Mouse (Mus musculus) forebrain, embryonic 14.5 days (tissue): ENCODE measurements around the gene Castor1. TPM values are rescaled to one million over a fixed set of nuclear protein-coding genes. Genes with fewer than 3 reads are reported as not detected.
"Not testable (repeated sequence)": the region's sequence is repeated elsewhere in the genome, so short reads cannot be mapped to it uniquely, and the experiment has no call there.

Experiments used
- ATAC-seq: fragments of 200-750 bp; cut with Nextera tagmentation; 2 replicates; pipeline ENCODE4 v1.8.0; 2017; ENCODE audit warnings: mild to moderate bottlenecking, moderate library complexity
- DNase-seq: peaks from one replicate; pipeline ENCODE4 v3.0.0-alpha.2; 2015; ENCODE audit warnings: low spot score
- H3K27ac ChIP-seq: fragments of 300-500 bp; sonication (generic); 2 replicates; pipeline ENCODE4 v1.5.1; 2014; ENCODE audit warnings: low read depth, mild to moderate bottlenecking, control low read depth, low read length, moderate library complexity
- H3K27me3 ChIP-seq: fragments of 300-500 bp; sonication (generic); replicated peaks from 2 replicates; pipeline ENCODE4 v1.6.1; 2014; ENCODE audit warnings: low read length, control low read depth, mixed read lengths; ENCODE audit not compliant: control insufficient read depth, insufficient read depth
- H3K36me3 ChIP-seq: fragments of 300-500 bp; sonication (generic); 2 replicates; pipeline ENCODE4 v1.6.1; 2014; ENCODE audit warnings: low read length, control low read depth; ENCODE audit not compliant: control insufficient read depth, insufficient read depth
- H3K4me1 ChIP-seq: fragments of 300-500 bp; sonication (generic); 2 replicates; pipeline ENCODE4 v1.6.1; 2014; ENCODE audit warnings: antibody characterized with exemption, low read length, control low read depth; ENCODE audit not compliant: control insufficient read depth, insufficient read depth
- H3K4me2 ChIP-seq: fragments of 300-500 bp; sonication (generic); 2 replicates; pipeline ENCODE4 v1.6.1; 2014; ENCODE audit warnings: mild to moderate bottlenecking, control low read depth, low read length
- H3K4me3 ChIP-seq: fragments of 300-500 bp; sonication (generic); 2 replicates; pipeline ENCODE4 v1.5.1; 2014; ENCODE audit warnings: low read depth, low read length, control low read depth
- H3K9ac ChIP-seq: fragments of 300-500 bp; sonication (generic); 2 replicates; pipeline ENCODE4 v1.6.1; 2014; ENCODE audit warnings: mild to moderate bottlenecking, low read length, control low read depth, moderate library complexity
- H3K9me3 ChIP-seq: fragments of 300-500 bp; sonication (generic); replicated peaks from 2 replicates; pipeline ENCODE4 v1.6.1; 2016; ENCODE audit warnings: low read length, control low read depth, mixed read lengths; ENCODE audit not compliant: control insufficient read depth
- WGBS: fragments of 180-500 bp; shearing (Covaris S2); extraction: QIAGEN DNeasy Blood & Tissue Kit; methylation state at CpG from one replicate; pipeline ENCODE4 v1.1.7; 2014; 5-methylcytosine and 5-hydroxymethylcytosine counted together
- polyA plus RNA-seq: library from polyadenylated mRNA; unstranded; fragments of >200 nt; fragmentation: Nextera tagmentation; extraction: Ambion mirVana; gene quantifications from 2 replicates; pipeline ENCODE4 v1.2.1, GENCODE M21; 2014

The Castor1 gene
- polyA plus RNA-seq = 1.6 and 1.8 TPM in 2 replicates

DNA sequence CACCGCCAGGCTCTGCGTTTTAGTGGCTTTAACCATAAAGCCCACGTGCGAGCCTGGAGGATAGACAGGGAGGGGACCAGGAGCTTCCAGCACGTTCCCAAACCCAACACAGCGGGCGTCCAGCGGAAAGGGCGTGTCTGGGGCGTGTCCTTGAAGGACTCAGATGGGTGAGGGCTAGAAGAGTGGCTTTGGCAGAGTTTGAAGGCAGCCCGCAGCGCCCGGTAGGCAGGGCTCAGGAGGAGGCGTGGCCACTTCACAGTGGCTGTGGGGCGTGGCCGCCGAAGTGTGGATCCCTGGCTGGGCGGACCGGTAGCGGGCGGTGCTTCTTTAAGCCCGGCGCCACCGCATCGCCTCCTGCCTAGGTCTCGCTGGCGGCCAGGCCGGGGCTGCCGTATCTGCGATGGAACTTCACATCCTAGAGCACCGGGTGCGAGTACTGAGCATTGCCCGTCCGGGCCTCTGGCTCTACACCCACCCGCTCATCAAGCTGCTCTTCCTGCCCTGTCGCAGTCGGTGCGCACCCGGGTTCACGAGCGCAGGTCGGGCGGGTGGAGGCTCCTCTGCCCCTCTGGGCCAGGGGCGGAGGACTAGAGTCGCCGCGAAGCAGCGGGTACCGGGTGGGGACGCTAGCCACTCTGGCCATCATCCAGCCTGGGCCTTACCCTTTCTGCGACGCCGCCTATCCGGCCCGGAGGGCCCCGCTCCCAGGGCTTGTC lies at the start of gene Castor1:
Castor1 (plus strand) TSS at position 312 of the 716 bp plus-strand sequence.
- DNase-seq = peak; percentile 81
- peaks cover 16% of the 10 kb centered on the region for H3K36me3 ChIP-seq
- 2% methylated on average over 56 of the region's 56 CpGs for WGBS
- no peaks in the 10 kb centered on the region for H3K4me1 ChIP-seq
- H3K9me3 ChIP-seq = no peaks in the 10 kb centered on the region
- H3K27me3 ChIP-seq = peaks cover 8% of the 10 kb centered on the region; the same call in 1 of the 2 replicates
- H3K27ac ChIP-seq = no peak within 1 kb of the TSS
- H3K4me2 ChIP-seq = peak within 1 kb of the TSS; percentile 72
- peak within 1 kb of the TSS; percentile 38 for H3K4me3 ChIP-seq
- H3K9ac ChIP-seq = peak within 1 kb of the TSS; percentile 51
- ATAC-seq = peak; percentile 85

DNA sequence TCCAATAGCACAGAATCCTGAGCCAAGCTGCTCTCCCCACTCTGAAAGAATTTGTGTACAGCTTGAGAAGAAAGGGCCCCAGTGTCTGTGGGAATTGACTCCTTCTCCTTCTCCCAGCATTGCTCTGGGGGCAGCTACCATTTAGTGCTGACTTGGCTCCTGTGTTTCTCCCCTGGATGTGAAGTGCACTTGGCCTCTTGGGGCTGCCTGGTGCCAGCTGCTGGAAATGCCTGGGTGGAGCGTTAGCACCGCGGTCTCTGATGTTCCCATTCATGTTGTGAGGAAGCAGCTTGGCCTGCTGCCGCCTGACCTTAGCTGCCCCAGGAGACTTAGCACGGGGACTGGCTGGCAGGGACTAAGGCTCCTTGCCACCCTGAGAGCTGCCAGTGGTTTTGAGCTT lies 43.4 kb upstream of the Castor1 start:
- Histone ChIP-seq H3K4me3 (no peak overlapping the region), H3K4me2 (no peak overlapping the region), H3K36me3 (peaks cover 100% of the 10 kb centered on the region), H3K9me3 (no peaks in the 10 kb centered on the region), H3K9ac (no peak overlapping the region), H3K27me3 (no peaks in the 10 kb centered on the region), H3K4me1 (no peaks in the 10 kb centered on the region), H3K27ac (no peak overlapping the region)
- DNase-seq = no peak
- no peak for ATAC-seq
- WGBS = 92% methylated on average over 5 of the region's 5 CpGs

- ATAC-seq (no peak), DNase-seq (no peak)
- no peak overlapping the region for H3K4me3 ChIP-seq
- no peaks in the 10 kb centered on the region for H3K9me3 ChIP-seq
- H3K4me2 ChIP-seq = no peak overlapping the region
- no peak overlapping the region for H3K27ac ChIP-seq
- no peaks in the 10 kb centered on the region for H3K27me3 ChIP-seq
- H3K36me3 ChIP-seq = peaks cover 100% of the 10 kb centered on the region
- no peak overlapping the region for H3K9ac ChIP-seq
- WGBS = 88% methylated on average over 4 of the region's 4 CpGs
- H3K4me1 ChIP-seq = no peaks in the 10 kb centered on the region
Observed at GRCm38 (mm10) chr11:4177716-4178115, 40.3 kb upstream of the Castor1 start.

DNA sequence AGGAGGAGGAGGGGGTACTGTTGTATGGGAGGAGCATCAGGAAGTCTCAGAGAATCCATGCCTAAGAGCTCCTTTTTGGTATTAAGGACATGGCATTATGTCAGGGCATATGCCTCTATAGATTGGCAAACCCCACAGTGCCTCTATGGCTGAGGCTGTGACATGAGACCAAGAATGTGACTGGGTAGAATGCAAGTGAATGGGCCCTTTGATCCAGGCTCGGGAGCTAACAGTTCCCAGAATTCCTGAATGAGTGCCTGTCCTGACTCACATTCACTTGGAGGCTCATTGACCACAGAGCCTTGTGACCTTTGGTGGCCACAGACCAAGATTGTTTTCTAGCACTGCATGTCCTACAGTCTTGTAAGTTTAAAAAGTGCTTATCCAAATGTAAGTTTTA lies 36.0 kb upstream of the Castor1 start:
- Histone ChIP-seq H3K27me3 (no peaks in the 10 kb centered on the region), H3K9me3 (no peaks in the 10 kb centered on the region), H3K4me3 (no peak overlapping the region), H3K4me2 (no peak overlapping the region), H3K27ac (no peak overlapping the region), H3K36me3 (peaks cover 62% of the 10 kb centered on the region), H3K9ac (no peak overlapping the region), H3K4me1 (no peaks in the 10 kb centered on the region)
- WGBS = 8% methylated on average over 1 of the region's 1 CpGs
- ATAC-seq = no peak
- DNase-seq = no peak

GRCm38 (mm10) chr11:4183511-4183910 lies 34.5 kb upstream of the Castor1 start:
- DNase-seq (peak; percentile 63), ATAC-seq (no peak)
- no peak overlapping the region for H3K4me2 ChIP-seq
- H3K4me1 ChIP-seq = peaks cover 4% of the 10 kb centered on the region
- no peak overlapping the region for H3K27ac ChIP-seq
- no peaks in the 10 kb centered on the region for H3K9me3 ChIP-seq
- H3K9ac ChIP-seq = no peak overlapping the region
- H3K27me3 ChIP-seq = no peaks in the 10 kb centered on the region
- H3K36me3 ChIP-seq = peaks cover 47% of the 10 kb centered on the region
- no peak overlapping the region for H3K4me3 ChIP-seq

DNA sequence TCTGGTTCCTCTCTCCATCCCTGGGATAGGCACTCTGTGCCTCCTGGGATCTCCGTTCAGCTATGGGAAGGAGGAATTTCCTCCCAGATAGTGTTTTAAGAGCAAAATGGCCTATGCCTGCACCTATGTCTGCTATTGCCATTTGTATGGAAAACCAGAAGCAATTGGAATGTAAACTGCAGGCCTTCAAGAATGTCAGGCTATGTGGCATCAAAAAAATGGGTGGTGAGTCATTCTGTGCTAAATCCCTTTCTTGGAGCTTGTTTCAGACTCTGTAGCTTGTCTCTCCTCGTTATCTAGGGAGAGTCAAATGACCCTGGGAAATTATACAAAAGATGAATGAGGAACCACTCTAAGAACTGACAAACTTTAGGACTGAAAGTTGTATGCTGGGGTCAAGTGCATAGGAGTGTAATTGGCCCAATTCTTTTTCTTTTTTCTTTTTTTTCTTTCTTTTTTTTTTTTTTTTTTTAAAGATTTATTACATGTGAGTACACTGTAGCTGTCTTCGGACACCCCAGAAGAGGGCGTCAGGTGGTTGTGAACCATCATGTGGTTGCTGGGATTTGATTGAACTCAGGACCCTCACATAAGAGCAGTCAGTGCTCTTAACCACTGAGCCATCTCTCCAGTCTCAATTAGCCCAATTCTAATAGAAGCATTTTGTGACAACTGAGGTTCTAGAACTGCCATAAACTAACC lies 33.6 kb upstream of the Castor1 start:
- Histone ChIP-seq H3K27ac (no peak overlapping the region), H3K9ac (no peak overlapping the region), H3K27me3 (no peaks in the 10 kb centered on the region), H3K4me1 (peaks cover 4% of the 10 kb centered on the region), H3K36me3 (peaks cover 39% of the 10 kb centered on the region), H3K4me3 (no peak overlapping the region), H3K9me3 (no peaks in the 10 kb centered on the region), H3K4me2 (no peak overlapping the region)
- DNase-seq (no peak), ATAC-seq (no peak)
- 62% methylated on average over 4 of the region's 4 CpGs for WGBS

DNA sequence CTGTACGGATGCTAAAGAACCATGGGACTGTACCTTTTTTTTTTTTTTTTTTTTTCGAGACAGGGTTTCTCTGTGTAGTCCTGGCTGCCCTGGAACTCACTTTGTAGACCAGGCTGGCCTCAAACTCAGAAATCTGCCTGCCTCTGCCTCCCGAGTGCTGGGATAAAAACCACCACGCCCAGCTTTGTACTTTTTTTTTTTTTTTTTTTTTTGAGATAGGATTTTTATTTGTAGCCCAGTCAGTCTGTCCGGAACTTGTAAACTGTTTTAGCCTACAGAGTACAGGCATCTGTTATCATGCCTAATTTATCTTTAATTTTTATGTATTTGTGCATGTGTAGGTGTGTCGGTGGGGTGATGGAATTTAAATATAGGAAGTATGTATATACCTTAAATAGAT lies 32.5 kb upstream of the Castor1 start:
- not testable (repeated sequence) for ATAC-seq, H3K27me3 ChIP-seq, H3K27ac ChIP-seq, H3K4me3 ChIP-seq, H3K4me1 ChIP-seq, H3K4me2 ChIP-seq, DNase-seq, H3K9me3 ChIP-seq, H3K9ac ChIP-seq
- WGBS = 93% methylated on average over 6 of the region's 6 CpGs
- H3K36me3 ChIP-seq = peaks cover 28% of the 10 kb centered on the region

DNA sequence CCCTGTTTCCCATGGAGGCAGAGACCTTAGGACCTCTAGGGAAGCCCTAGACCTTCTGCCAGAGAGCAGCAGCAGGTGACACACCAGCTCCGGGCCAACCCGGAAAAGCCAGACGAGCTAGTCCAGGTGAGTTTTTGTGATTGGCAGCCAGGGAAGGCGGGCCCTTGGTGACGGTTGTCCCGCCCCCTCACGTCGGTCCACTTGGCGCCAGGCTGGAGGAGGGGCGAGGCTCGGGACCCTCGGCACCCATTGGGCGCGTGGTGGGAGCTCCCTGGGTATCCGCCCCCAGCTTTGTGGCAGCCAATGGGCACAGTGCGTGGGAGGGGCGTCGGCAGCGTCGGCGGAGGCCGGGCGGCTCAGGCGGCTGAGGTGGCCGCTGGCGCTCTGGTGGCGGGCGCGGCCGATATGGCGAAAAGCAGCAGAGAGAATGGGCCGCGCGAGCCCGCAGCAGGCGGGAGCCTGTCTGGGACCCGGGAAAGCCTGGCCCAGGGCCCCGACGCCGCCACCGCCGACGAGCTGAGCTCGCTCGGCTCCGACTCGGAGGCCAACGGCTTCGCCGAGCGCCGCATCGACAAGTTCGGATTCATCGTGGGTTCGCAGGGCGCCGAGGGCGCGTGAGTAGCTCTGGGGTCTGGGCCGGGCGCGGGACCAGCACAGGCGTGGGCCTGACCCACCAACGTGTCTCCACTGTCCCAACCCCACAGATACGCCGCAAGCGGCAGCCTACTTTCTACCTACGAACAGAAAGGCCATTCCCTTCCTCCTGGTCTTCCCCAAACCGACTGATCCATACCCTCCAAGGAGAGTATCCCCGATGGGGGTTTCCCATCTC lies 31.3 kb upstream of the Castor1 start, which contains the start of gene Tbc1d10a:
Tbc1d10a (plus strand) TSS at position 304 of the 832 bp plus-strand sequence.
- Histone ChIP-seq H3K9me3 (no peaks in the 10 kb centered on the region), H3K4me2 (peak within 1 kb of the TSS; percentile 89), H3K4me3 (peak within 1 kb of the TSS; percentile 73), H3K9ac (peak within 1 kb of the TSS; percentile 86), H3K4me1 (peaks cover 4% of the 10 kb centered on the region), H3K36me3 (peaks cover 16% of the 10 kb centered on the region), H3K27me3 (no peaks in the 10 kb centered on the region), H3K27ac (peak within 1 kb of the TSS; percentile 33; the same call in 1 of the 2 replicates)
- peak; percentile 99 for ATAC-seq
- WGBS = under 1% methylated on average over 56 of the region's 71 CpGs
- DNase-seq = peak; percentile 99
